Mouse (Mus musculus) midbrain, embryonic 16.5 days (tissue): ENCODE data around the gene Gm11172. TPM values are rescaled to one million over a fixed set of nuclear protein-coding genes. Genes with fewer than 3 reads are reported as not detected.
A peak's percentile ranks its signal among the peaks of the same experiment; 100 is the strongest.

Source experiments
- ATAC-seq: fragments of 200-750 bp; cut with Nextera tagmentation; 2 replicates; pipeline ENCODE4 v1.8.0; 2017; ENCODE audit warnings: moderate TSS enrichment
- H3K27ac ChIP-seq: fragments of 300-500 bp; sonication (generic); 2 replicates; pipeline ENCODE4 v1.5.1; 2014; ENCODE audit warnings: mild to moderate bottlenecking, low read length, mixed read lengths
- H3K27me3 ChIP-seq: fragments of 300-500 bp; sonication (generic); 2 replicates; pipeline ENCODE4 v1.6.1; 2014; ENCODE audit warnings: low read depth, low read length, mixed read lengths; ENCODE audit not compliant: control insufficient read depth, insufficient read depth
- H3K36me3 ChIP-seq: fragments of 300-500 bp; sonication (generic); 2 replicates; pipeline ENCODE4 v1.6.1; 2014; ENCODE audit warnings: mild to moderate bottlenecking, low read length, moderate library complexity, mixed read lengths; ENCODE audit not compliant: control insufficient read depth, insufficient read depth
- H3K4me1 ChIP-seq: fragments of 300-500 bp; sonication (generic); 2 replicates; pipeline ENCODE4 v1.6.1; 2014; ENCODE audit warnings: mild to moderate bottlenecking, low read length, mixed read lengths; ENCODE audit not compliant: control insufficient read depth, insufficient read depth
- H3K4me2 ChIP-seq: fragments of 300-500 bp; sonication (generic); 2 replicates; pipeline ENCODE4 v1.6.1; 2014; ENCODE audit warnings: mild to moderate bottlenecking, low read length, mixed read lengths
- H3K4me3 ChIP-seq: fragments of 300-500 bp; sonication (generic); 2 replicates; pipeline ENCODE4 v1.5.1; 2014; ENCODE audit warnings: low read depth, mild to moderate bottlenecking, low read length, moderate library complexity, mixed read lengths
- H3K9ac ChIP-seq: fragments of 300-500 bp; sonication (generic); 2 replicates; pipeline ENCODE4 v1.6.1; 2014; ENCODE audit warnings: low read depth, low read length, mixed read lengths
- H3K9me3 ChIP-seq: fragments of 300-500 bp; sonication (generic); replicated peaks from 2 replicates; pipeline ENCODE4 v1.6.1; 2014; ENCODE audit warnings: mild to moderate bottlenecking, low read length, mixed read lengths; ENCODE audit not compliant: control insufficient read depth, poor library complexity, severe bottlenecking
- WGBS: fragments of 180-500 bp; shearing (Covaris S2); extraction: QIAGEN DNeasy Blood & Tissue Kit; methylation state at CpG from one replicate; pipeline ENCODE4 v1.1.7; 2014; 5-methylcytosine and 5-hydroxymethylcytosine counted together
- polyA plus RNA-seq: library from polyadenylated mRNA; unstranded; fragments of >200 nt; fragmentation: Nextera tagmentation; extraction: Ambion mirVana; gene quantifications from 2 replicates; pipeline ENCODE4 v1.2.1, GENCODE M21; 2015

Gene Gm11172
- polyA plus RNA-seq, 1 experiment from 2014 or later = not detected

DNA sequence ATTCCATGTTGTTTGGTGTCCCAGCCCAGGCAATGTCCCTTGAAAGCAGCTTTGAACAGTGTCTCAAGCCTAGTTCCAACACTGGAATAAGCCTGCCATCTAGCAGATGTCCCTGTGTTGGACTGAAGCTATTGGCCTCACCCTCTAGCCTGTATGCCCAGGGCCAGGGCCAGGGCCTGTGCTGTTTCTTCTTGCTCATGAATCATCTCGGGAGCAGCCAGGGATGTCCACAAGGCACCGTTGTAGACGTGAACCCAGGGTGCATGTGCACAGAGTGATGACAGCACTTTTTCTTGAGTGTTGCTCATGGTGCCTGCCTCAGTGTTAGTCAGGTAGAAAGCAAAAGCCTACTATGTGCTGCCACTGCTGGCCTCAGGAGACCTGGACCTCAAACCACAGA lies 24.5 kb downstream of the Gm11172 start:
- no peaks in the 10 kb centered on the region for H3K27me3 ChIP-seq
- no peak overlapping the region for H3K9ac ChIP-seq
- ATAC-seq = no peak

GRCm38 (mm10) chr16:10837903-10838302 lies 25.2 kb downstream of the Gm11172 start:
- 83% methylated on average over 1 of the region's 1 CpGs for WGBS

More for the DNA sequence above, 24.5 kb downstream of the Gm11172 start:
- Histone ChIP-seq H3K9me3 (no peaks in the 10 kb centered on the region), H3K4me2 (no peak overlapping the region), H3K27ac (no peak overlapping the region), H3K4me1 (peaks cover 8% of the 10 kb centered on the region), H3K36me3 (no peaks in the 10 kb centered on the region), H3K4me3 (no peak overlapping the region)
- WGBS = 90% methylated on average over 3 of the region's 3 CpGs

DNA sequence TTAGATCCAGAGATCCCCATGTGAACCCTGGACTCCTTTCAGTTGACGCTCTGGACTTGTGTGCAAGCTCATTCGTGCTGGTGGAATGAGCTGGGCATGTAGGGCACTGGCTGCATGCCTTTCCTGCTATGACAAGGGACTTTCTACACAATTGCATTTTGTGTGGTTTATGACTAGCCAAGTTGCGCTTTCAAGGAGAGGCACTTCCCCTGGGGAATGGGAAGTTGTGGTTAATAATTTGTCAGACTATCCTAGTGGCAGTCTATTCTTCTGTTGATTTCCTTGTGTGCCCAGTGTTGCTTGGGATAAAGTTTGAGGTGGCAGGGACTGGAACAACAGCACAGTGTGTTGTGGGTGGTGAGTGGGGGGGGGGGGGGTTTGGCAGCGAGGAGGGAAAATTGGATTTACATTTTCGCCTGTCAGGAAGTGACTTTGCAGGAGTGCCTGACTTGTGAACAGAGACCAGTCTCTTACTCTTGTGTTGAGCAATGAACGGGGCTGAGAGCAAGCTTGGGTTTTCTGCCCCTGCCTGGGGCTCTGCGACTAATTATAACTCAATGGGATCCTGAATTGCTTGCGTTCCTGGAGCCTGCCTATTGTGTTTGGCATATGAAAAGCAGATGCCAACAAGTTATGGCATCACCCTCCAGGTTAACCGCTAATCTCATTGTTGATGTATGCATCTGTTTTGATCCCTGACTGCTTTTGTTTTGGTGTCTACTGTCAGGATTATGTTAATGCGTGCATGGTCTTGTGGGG lies 26.0 kb downstream of the Gm11172 start:
- WGBS = 48% methylated on average over 9 of the region's 10 CpGs
- no peak overlapping the region for H3K4me2 ChIP-seq
- ATAC-seq = no peak
- no peaks in the 10 kb centered on the region for H3K36me3 ChIP-seq
- no peak overlapping the region for H3K27ac ChIP-seq
- H3K27me3 ChIP-seq = no peaks in the 10 kb centered on the region
- peaks cover 10% of the 10 kb centered on the region for H3K4me1 ChIP-seq
- no peak overlapping the region for H3K9ac ChIP-seq
- no peak overlapping the region for H3K4me3 ChIP-seq
- no peaks in the 10 kb centered on the region for H3K9me3 ChIP-seq

More at GRCm38 (mm10) chr16:10837903-10838302, 25.2 kb downstream of the Gm11172 start:
- Histone ChIP-seq H3K4me1 (peaks cover 8% of the 10 kb centered on the region), H3K9me3 (no peaks in the 10 kb centered on the region), H3K27me3 (no peaks in the 10 kb centered on the region), H3K36me3 (no peaks in the 10 kb centered on the region), H3K4me2 (no peak overlapping the region), H3K9ac (no peak overlapping the region), H3K4me3 (no peak overlapping the region), H3K27ac (no peak overlapping the region)
- ATAC-seq = no peak

DNA sequence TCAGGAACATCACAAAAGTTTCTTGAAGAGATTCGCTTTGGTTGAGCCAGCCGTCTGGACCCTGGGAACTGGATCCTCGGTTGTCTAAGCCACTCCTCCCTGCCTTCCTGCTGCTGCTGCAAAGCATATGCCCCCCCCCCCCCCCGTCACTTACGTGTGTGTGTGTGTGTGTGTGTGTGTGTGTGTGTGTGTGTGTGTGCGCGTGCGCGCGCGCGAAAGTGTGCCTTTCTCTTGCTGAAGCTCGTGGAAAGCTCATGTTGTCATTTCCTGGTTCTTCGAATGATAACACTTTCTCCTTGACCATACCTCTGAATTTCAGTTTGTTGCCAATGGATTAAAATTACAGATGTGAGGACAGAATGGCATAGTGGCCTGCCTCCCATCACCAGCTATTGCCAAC lies 27.3 kb downstream of the Gm11172 start:
- 81% methylated on average over 5 of the region's 14 CpGs for WGBS

GRCm38 (mm10) chr16:10842282-10842855 lies 29.7 kb downstream of the Gm11172 start:
- Histone ChIP-seq H3K4me1 (peaks cover 5% of the 10 kb centered on the region; the same call in 1 of the 2 replicates), H3K4me3 (no peak overlapping the region), H3K9me3 (no peaks in the 10 kb centered on the region), H3K27me3 (no peaks in the 10 kb centered on the region), H3K27ac (no peak overlapping the region), H3K4me2 (no peak overlapping the region), H3K9ac (no peak overlapping the region), H3K36me3 (no peaks in the 10 kb centered on the region)
- 81% methylated on average over 4 of the region's 4 CpGs for WGBS
- no peak for ATAC-seq

More for the DNA sequence above, 27.3 kb downstream of the Gm11172 start:
- H3K9me3 ChIP-seq = no peaks in the 10 kb centered on the region
- H3K27me3 ChIP-seq = no peaks in the 10 kb centered on the region
- no peak for ATAC-seq
- H3K9ac ChIP-seq = no peak overlapping the region
- H3K4me2 ChIP-seq = no peak overlapping the region
- H3K4me3 ChIP-seq = no peak overlapping the region
- peaks cover 9% of the 10 kb centered on the region for H3K4me1 ChIP-seq
- H3K36me3 ChIP-seq = no peaks in the 10 kb centered on the region
- H3K27ac ChIP-seq = no peak overlapping the region

- Histone ChIP-seq H3K4me2 (peak overlapping the region; percentile 47), H3K4me3 (0 out of 2 replicates have a peak overlapping the region, but pooled peaks have one; percentile 4), H3K9ac (0 out of 2 replicates have a peak overlapping the region, but pooled peaks have one; percentile 42), H3K36me3 (no peaks in the 10 kb centered on the region), H3K27ac (no peak overlapping the region; the same call in 1 of the 2 replicates), H3K4me1 (peaks cover 5% of the 10 kb centered on the region; the same call in 1 of the 2 replicates), H3K9me3 (no peaks in the 10 kb centered on the region), H3K27me3 (no peaks in the 10 kb centered on the region)
- WGBS = 22% methylated on average over 18 of the region's 18 CpGs
- no peak for ATAC-seq
Measured at GRCm38 (mm10) chr16:10843486-10844318, 31.0 kb downstream of the Gm11172 start.

DNA sequence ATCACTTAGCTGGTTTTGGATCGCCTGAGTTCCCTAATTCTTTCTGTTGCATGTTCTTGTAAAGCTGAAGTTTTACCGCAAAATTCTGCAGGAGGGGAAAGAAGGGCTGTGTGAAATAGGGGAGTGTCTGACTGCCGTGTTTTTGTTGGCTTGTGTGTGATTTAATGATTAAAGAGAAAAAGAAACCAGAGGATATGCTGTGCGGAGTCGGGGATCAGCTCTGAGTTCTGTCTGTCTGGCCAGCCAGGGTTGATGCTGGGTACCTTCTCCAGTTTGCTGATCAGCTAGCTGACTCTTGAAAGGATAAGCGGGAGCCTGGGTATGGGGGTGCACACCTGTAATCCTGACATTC lies 31.6 kb downstream of the Gm11172 start:
- peaks cover 5% of the 10 kb centered on the region; the same call in 1 of the 2 replicates for H3K4me1 ChIP-seq
- no peak overlapping the region; the same call in 1 of the 2 replicates for H3K27ac ChIP-seq
- H3K4me3 ChIP-seq = no peak overlapping the region
- no peaks in the 10 kb centered on the region for H3K27me3 ChIP-seq
- ATAC-seq = no peak
- no peaks in the 10 kb centered on the region for H3K9me3 ChIP-seq
- H3K36me3 ChIP-seq = no peaks in the 10 kb centered on the region
- 70% methylated on average over 6 of the region's 6 CpGs for WGBS
- peak overlapping the region; percentile 47; the same call in 1 of the 2 replicates for H3K4me2 ChIP-seq
- no peak overlapping the region for H3K9ac ChIP-seq

DNA sequence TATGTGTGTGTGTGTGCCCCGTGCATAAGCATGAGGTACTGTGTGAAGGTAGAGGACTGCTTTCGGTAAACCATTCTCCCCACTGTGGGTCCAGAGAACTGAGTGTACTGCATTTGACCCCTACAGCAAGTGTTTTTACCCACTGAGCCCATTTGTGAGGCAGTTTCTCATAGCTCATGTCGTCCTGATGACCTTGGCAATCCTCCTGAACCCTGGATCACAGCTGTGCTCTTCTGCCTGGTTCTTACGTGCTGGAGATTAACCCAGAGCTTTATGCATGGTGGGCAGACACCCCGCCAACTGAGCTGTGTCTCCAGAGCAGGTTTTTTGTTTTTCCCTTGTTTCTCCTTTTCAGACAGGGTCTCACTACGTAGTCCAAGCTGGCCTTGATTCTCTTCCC lies 33.2 kb downstream of the Gm11172 start:
- no peaks in the 10 kb centered on the region for H3K36me3 ChIP-seq
- H3K4me1 ChIP-seq = peaks cover 5% of the 10 kb centered on the region; the same call in 1 of the 2 replicates
- WGBS = 78% methylated on average over 6 of the region's 6 CpGs
- H3K4me2 ChIP-seq = no peak overlapping the region
- no peak overlapping the region for H3K27ac ChIP-seq
- no peak overlapping the region for H3K9ac ChIP-seq
- no peak for ATAC-seq
- no peaks in the 10 kb centered on the region for H3K9me3 ChIP-seq
- no peaks in the 10 kb centered on the region for H3K27me3 ChIP-seq
- H3K4me3 ChIP-seq = no peak overlapping the region
